Mouse (Mus musculus) hindbrain, embryonic 12.5 days (tissue): ENCODE data around the gene Dgka. TPM values are rescaled to one million over a fixed set of nuclear protein-coding genes. Genes with fewer than 3 reads are reported as not detected.
A peak's percentile ranks its signal among the peaks of the same experiment; 100 is the strongest.

ENCODE experiments used
- ATAC-seq: fragments of 200-750 bp; cut with Nextera tagmentation; 2 replicates; pipeline ENCODE4 v1.8.0; 2017; ENCODE audit warnings: moderate TSS enrichment; ENCODE audit not compliant: low FRiP score
- H3K27ac ChIP-seq: fragments of 300-500 bp; sonication (generic); 2 replicates; pipeline ENCODE4 v1.5.1; 2016; ENCODE audit warnings: mild to moderate bottlenecking
- H3K27me3 ChIP-seq: fragments of 300-500 bp; sonication (generic); 2 replicates; pipeline ENCODE4 v1.6.1; 2016; ENCODE audit warnings: mild to moderate bottlenecking
- H3K36me3 ChIP-seq: fragments of 300-500 bp; sonication (generic); 2 replicates; pipeline ENCODE4 v1.6.1; 2016; ENCODE audit warnings: mild to moderate bottlenecking
- H3K4me1 ChIP-seq: fragments of 300-500 bp; sonication (generic); 2 replicates; pipeline ENCODE4 v1.6.1; 2016
- H3K4me2 ChIP-seq: fragments of 300-500 bp; sonication (generic); replicated peaks from 2 replicates; pipeline ENCODE4 v1.6.1; 2016; ENCODE audit warnings: mild to moderate bottlenecking
- H3K4me3 ChIP-seq: fragments of 300-500 bp; sonication (generic); 2 replicates; pipeline ENCODE4 v1.5.1; 2016; ENCODE audit warnings: mild to moderate bottlenecking
- H3K9ac ChIP-seq: fragments of 300-500 bp; sonication (generic); 2 replicates; pipeline ENCODE4 v1.6.1; 2016; ENCODE audit warnings: mild to moderate bottlenecking, moderate library complexity
- H3K9me3 ChIP-seq: fragments of 300-500 bp; sonication (generic); replicated peaks from 2 replicates; pipeline ENCODE4 v1.6.1; 2016; ENCODE audit warnings: mild to moderate bottlenecking
- WGBS: fragments of 180-500 bp; shearing (Covaris S2); methylation state at CpG from one replicate; pipeline ENCODE4 v1.1.7; 2016; 5-methylcytosine and 5-hydroxymethylcytosine counted together
- polyA plus RNA-seq: library from polyadenylated mRNA; unstranded; fragments of >200 nt; fragmentation: Nextera tagmentation; extraction: Ambion mirVana; gene quantifications from 2 replicates; pipeline ENCODE4 v1.2.1, GENCODE M21; 2016

Dgka gene
- polyA plus RNA-seq, result 6.9 and 7.3 TPM in 2 replicates

- no peak for ATAC-seq
- Histone ChIP-seq H3K9me3 (no peaks in the 10 kb centered on the region), H3K27ac (no peak within 1 kb of the TSS), H3K36me3 (no peaks in the 10 kb centered on the region), H3K9ac (peak within 1 kb of the TSS; percentile 77), H3K27me3 (peaks cover 46% of the 10 kb centered on the region), H3K4me1 (peaks cover 35% of the 10 kb centered on the region), H3K4me3 (peak within 1 kb of the TSS; percentile 58), H3K4me2 (peak within 1 kb of the TSS; percentile 98)
- WGBS, result 22% methylated on average over 18 of the region's 18 CpGs
Observed at GRCm38 (mm10) chr10:128744680-128745601, at the start of gene Dgka. TSS of gene Dgka (minus strand) at chr10:128744855.

DNA sequence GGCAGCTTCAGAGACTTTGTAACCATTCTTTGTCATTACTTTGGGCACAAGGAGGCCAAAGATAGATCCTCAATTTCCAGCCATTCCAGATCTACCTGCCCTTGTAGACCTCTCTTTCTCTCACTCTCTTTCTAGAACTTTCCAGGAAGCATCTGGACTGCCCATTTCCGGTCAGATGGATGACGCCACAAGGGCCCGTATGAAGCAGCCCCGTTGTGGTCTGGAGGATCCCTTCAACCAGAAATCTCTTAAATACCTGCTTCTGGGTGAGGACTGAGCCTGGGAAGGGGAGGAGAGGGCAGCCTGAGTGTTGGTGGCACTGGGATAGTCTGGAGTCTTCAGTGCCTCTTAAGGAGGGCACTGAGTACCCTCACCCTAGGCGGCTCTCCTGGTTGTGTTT is 49.7 kb upstream of the Dgka start:
- Histone ChIP-seq H3K9ac (no peak overlapping the region), H3K27me3 (no peaks in the 10 kb centered on the region), H3K4me3 (no peak overlapping the region), H3K4me1 (no peaks in the 10 kb centered on the region), H3K27ac (no peak overlapping the region), H3K9me3 (no peaks in the 10 kb centered on the region), H3K4me2 (no peak overlapping the region), H3K36me3 (peaks cover 10% of the 10 kb centered on the region; the same call in 1 of the 2 replicates)
- WGBS, result 93% methylated on average over 5 of the region's 5 CpGs
- no peak for ATAC-seq

GRCm38 (mm10) chr10:128793258-128793657 is 48.6 kb upstream of the Dgka start:
- H3K4me1 ChIP-seq, result no peaks in the 10 kb centered on the region
- peaks cover 3% of the 10 kb centered on the region; the same call in 1 of the 2 replicates for H3K36me3 ChIP-seq
- no peaks in the 10 kb centered on the region for H3K27me3 ChIP-seq
- H3K9me3 ChIP-seq, result no peaks in the 10 kb centered on the region
- 100% methylated on average over 1 of the region's 1 CpGs for WGBS
- H3K9ac ChIP-seq, result no peak overlapping the region
- H3K27ac ChIP-seq, result no peak overlapping the region
- ATAC-seq, result no peak
- H3K4me2 ChIP-seq, result no peak overlapping the region
- H3K4me3 ChIP-seq, result no peak overlapping the region

- Histone ChIP-seq H3K27ac (no peak overlapping the region), H3K27me3 (no peaks in the 10 kb centered on the region), H3K9me3 (no peaks in the 10 kb centered on the region), H3K9ac (no peak overlapping the region), H3K4me2 (no peak overlapping the region), H3K4me1 (no peaks in the 10 kb centered on the region), H3K36me3 (no peaks in the 10 kb centered on the region), H3K4me3 (no peak overlapping the region)
- ATAC-seq, result no peak
Observed at GRCm38 (mm10) chr10:128792041-128792440, 47.4 kb upstream of the Dgka start.

- no peak for ATAC-seq
- no peak within 1 kb of the TSS for H3K4me2 ChIP-seq
- no peak within 1 kb of the TSS for H3K27ac ChIP-seq
- no peak within 1 kb of the TSS for H3K4me3 ChIP-seq
- no peaks in the 10 kb centered on the region for H3K36me3 ChIP-seq
- H3K9ac ChIP-seq, result no peak within 1 kb of the TSS
- WGBS, result 73% methylated on average over 7 of the region's 7 CpGs
- no peaks in the 10 kb centered on the region for H3K4me1 ChIP-seq
- H3K9me3 ChIP-seq, result no peaks in the 10 kb centered on the region
- no peaks in the 10 kb centered on the region for H3K27me3 ChIP-seq
Observed at GRCm38 (mm10) chr10:128790398-128791124, 45.9 kb upstream of the Dgka start, which contains the start of gene Mmp19. TSS of gene Mmp19 (plus strand) at chr10:128790910.

DNA sequence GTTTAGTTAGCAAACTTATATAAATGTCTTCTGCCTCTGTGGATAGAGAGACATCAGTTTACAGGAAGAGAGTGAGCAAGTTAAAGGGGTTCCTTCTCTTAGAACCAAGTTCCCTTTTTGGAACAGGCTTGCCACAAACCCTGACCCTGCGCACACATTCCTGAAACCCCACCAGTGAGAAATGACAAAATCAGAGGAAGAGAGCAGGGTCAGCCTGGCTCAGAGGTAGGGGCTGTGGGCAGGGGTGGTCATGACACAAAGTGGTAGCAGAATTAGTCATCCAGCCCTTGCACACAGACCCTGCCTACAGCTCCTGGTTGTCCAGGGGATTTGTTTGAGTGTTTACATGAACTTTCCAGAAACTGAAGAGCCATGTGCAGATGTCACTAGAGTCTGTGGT is 35.5 kb upstream of the Dgka start:
- ATAC-seq, result no peak
- Histone ChIP-seq H3K4me1 (no peaks in the 10 kb centered on the region), H3K9me3 (peaks cover 10% of the 10 kb centered on the region; the same call in 1 of the 2 replicates), H3K36me3 (no peaks in the 10 kb centered on the region), H3K4me3 (no peak overlapping the region), H3K27ac (no peak overlapping the region), H3K9ac (no peak overlapping the region), H3K4me2 (no peak overlapping the region), H3K27me3 (no peaks in the 10 kb centered on the region)
- 86% methylated on average over 1 of the region's 1 CpGs for WGBS

GRCm38 (mm10) chr10:128779011-128779795 is 34.5 kb upstream of the Dgka start:
- H3K27me3 ChIP-seq, result no peaks in the 10 kb centered on the region
- 29% methylated on average over 8 of the region's 8 CpGs for WGBS
- no peaks in the 10 kb centered on the region for H3K4me1 ChIP-seq
- ATAC-seq, result no peak
- H3K9me3 ChIP-seq, result peaks cover 5% of the 10 kb centered on the region; the same call in 1 of the 2 replicates
- H3K9ac ChIP-seq, result no peak overlapping the region
- no peaks in the 10 kb centered on the region for H3K36me3 ChIP-seq
- no peak overlapping the region for H3K4me2 ChIP-seq
- H3K4me3 ChIP-seq, result no peak overlapping the region
- H3K27ac ChIP-seq, result no peak overlapping the region

DNA sequence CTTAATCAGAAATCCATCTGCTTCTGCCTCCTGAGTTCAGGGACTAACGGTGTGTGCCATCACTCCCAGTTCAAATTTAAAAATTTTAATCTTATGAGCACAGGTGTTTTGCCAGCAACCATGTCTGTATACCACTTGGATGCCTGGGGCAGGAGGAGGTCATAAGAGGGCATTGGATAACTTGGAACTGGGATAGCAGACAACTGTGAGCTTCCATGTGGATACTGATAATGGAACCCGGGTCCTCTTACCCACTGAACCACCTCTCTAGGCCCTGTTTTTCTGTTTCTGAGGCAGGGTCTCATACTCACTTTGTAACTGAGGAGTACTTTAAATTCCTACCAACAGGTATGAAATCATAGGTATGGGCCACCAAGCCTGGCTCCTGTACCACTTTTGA is 33.8 kb upstream of the Dgka start:
- WGBS, result 88% methylated on average over 2 of the region's 2 CpGs
- H3K4me1 ChIP-seq, result no peaks in the 10 kb centered on the region
- no peak overlapping the region for H3K4me3 ChIP-seq
- no peak overlapping the region for H3K4me2 ChIP-seq
- no peak overlapping the region for H3K27ac ChIP-seq
- H3K9me3 ChIP-seq, result no peaks in the 10 kb centered on the region
- no peaks in the 10 kb centered on the region for H3K36me3 ChIP-seq
- H3K9ac ChIP-seq, result no peak overlapping the region
- H3K27me3 ChIP-seq, result no peaks in the 10 kb centered on the region
- ATAC-seq, result no peak

DNA sequence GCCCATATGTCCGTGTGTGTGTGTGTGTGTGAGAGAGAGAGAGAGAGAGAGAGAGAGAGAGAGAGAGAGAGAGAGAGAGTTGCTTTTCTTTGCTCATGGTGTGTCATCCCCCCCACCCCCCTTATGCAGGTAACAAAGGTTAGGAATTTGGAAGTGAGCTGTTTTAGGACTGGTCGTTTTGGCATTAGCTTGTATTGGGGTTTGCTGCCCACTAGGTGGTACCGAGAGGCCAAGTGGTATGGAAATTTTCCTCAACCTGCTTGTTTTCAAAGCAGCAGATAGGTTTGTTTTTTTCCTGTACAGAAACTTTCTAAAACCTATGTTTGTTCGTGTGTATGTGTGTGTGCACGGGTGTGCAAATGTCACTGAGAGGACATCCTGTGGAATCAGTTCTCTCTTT is 29.0 kb upstream of the Dgka start:
- Histone ChIP-seq H3K4me2 (no peak overlapping the region), H3K9ac (no peak overlapping the region), H3K9me3 (no peaks in the 10 kb centered on the region), H3K4me3 (no peak overlapping the region), H3K4me1 (no peaks in the 10 kb centered on the region), H3K27ac (no peak overlapping the region), H3K27me3 (no peaks in the 10 kb centered on the region), H3K36me3 (no peaks in the 10 kb centered on the region)
- ATAC-seq, result no peak
- 35% methylated on average over 5 of the region's 5 CpGs for WGBS

- Histone ChIP-seq H3K27me3 (no peaks in the 10 kb centered on the region), H3K36me3 (no peaks in the 10 kb centered on the region), H3K4me1 (no peaks in the 10 kb centered on the region), H3K4me2 (no peak overlapping the region), H3K4me3 (no peak overlapping the region), H3K9me3 (no peaks in the 10 kb centered on the region), H3K9ac (no peak overlapping the region), H3K27ac (no peak overlapping the region)
- ATAC-seq, result no peak
- WGBS, result 81% methylated on average over 2 of the region's 2 CpGs
Observed at GRCm38 (mm10) chr10:128772895-128773294, 28.2 kb upstream of the Dgka start.

DNA sequence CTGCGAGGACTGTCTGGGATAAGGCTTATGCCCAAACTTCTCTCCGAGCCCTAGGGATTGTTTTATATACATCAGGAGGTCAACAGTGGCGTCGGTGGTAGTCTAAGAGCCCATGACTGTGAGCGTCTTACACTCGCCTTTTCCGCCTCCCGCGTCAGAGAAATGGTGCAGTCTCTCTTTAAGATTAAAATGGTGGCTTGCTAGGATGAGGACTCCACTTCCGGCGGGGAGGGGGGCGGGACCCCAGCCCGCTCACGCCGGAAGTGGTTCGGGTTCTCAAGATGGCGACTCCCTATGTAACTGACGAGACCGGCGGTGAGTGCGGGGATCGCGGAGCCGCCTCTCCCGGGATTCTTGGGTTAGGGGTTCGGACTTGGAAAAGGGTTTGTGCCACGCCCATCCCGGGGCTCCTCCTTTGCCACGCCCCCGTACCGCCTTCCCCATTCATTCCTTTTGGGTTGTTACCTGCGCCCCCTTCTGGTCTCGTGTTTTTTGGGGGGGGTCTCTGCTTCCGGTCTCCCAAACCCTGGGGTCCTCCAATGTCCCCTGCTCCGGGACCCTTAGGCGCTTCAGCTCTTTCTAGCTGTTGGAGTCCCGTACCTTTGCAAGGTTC is 3.7 kb upstream of the Dgka start:
- peak; percentile 94 for ATAC-seq

More for the DNA sequence above, 3.7 kb upstream of the Dgka start:
- H3K9me3 ChIP-seq, result no peaks in the 10 kb centered on the region
- H3K36me3 ChIP-seq, result peaks cover 9% of the 10 kb centered on the region
- peaks cover 36% of the 10 kb centered on the region for H3K4me1 ChIP-seq
- peak overlapping the region; percentile 63 for H3K4me3 ChIP-seq
- peak overlapping the region; percentile 63 for H3K9ac ChIP-seq
- H3K4me2 ChIP-seq, result peak overlapping the region; percentile 79
- H3K27ac ChIP-seq, result peak overlapping the region; percentile 91
- H3K27me3 ChIP-seq, result peaks cover 28% of the 10 kb centered on the region
- WGBS, result 0% methylated on average over 37 of the region's 37 CpGs
